13 mouse cellular contexts compared by ENCODE assay signal in the genomic region with DNA sequence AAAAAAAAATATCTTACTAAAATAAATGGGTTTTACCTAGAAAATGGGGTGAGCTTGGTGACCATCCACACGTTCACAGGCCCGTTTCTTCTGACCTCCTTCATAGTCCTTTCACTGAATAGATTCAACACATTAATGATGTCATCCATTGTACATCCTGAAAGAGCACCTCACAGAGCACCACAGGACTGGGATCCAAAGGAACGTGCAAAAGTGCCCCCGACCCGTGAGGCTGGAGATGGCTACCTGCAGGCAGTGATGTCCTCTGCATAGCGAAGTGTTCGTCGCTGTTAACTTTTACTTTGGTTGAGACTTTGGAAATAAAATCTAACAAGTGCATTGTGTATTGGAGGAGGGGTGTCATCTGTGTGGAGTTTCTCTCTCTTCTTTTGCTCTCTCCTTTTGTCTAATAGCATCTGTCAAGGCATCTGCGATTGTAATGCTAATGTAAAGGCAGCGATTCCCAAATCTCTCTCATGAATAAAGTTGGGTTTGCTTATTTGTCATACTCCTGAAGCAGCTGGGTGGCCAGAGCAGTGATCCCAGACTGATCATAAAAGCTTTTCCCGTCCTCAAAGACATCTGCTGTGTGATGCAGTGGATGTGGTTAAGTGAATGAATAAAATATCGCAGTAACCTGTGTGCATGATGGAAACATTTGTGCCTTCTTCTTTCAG.
DNase-seq lines count a peak whose midpoint lies in the region; ATAC-seq and TF ChIP-seq lines count a peak whose summit lies in the region.
"Had no signal": no experiment of that assay in that cellular context is flagged by ENCODE, and none has a peak within 500 bp of the region (broad histone marks: within the 10 kb centered on the region; RNA-seq: fewer than 3 reads in every experiment).

No protein-coding gene starts in this region.

- H3K4me1 ChIP-seq in forebrain, embryonic 13.5 days, result peaks cover 18% of the 10 kb centered on the region
- 0 out of 2 replicates have a peak, but pooled peaks cover 5% of the 10 kb centered on the region for H3K4me1 ChIP-seq in forebrain, postnatal 0 days (ENCODE audit: insufficient read depth)
- peaks cover 36% of the 10 kb centered on the region for H3K4me1 ChIP-seq in midbrain, embryonic 10.5 days
- H3K4me1 ChIP-seq in neural tube, embryonic 12.5 days, result peaks cover 22% of the 10 kb centered on the region; the same call in 1 of the 2 replicates
- H3K4me1 ChIP-seq: liver, embryonic 13.5 days had no signal

- 47% methylated on average over 12 of the region's 12 CpGs for WGBS in forebrain, embryonic 13.5 days
- 45% methylated on average over 12 of the region's 12 CpGs for WGBS in forebrain, postnatal 0 days
- WGBS in midbrain, embryonic 10.5 days, result 69% methylated on average over 12 of the region's 12 CpGs
- 47% methylated on average over 12 of the region's 12 CpGs for WGBS in neural tube, embryonic 12.5 days

- H3K4me3 ChIP-seq in forebrain, embryonic 13.5 days, result no peak overlapping the region
- no peak overlapping the region for H3K4me3 ChIP-seq in forebrain, postnatal 0 days (ENCODE audit: low read depth, low read length)
- no peak overlapping the region for H3K4me3 ChIP-seq in midbrain, embryonic 10.5 days
- no peak overlapping the region for H3K4me3 ChIP-seq in neural tube, embryonic 12.5 days
- H3K4me3 ChIP-seq: erythroblast, embryonic 14.5 days; layer of hippocampus, adult 2 months; liver, embryonic 13.5 days had no signal

- H3K27me3 ChIP-seq in forebrain, embryonic 13.5 days, result no peaks in the 10 kb centered on the region
- H3K27me3 ChIP-seq in forebrain, postnatal 0 days (ENCODE audit: insufficient read depth, low read length), result no peaks in the 10 kb centered on the region
- H3K27me3 ChIP-seq in midbrain, embryonic 10.5 days (ENCODE audit: low read depth, poor library complexity, severe bottlenecking), result no peaks in the 10 kb centered on the region
- H3K27me3 ChIP-seq in neural tube, embryonic 12.5 days (replicated peaks), result no peaks in the 10 kb centered on the region
- H3K27me3 ChIP-seq: liver, embryonic 13.5 days had no signal

- TF ChIP-seq CTCF in forebrain, postnatal 0 days (IDR thresholded peaks at IDR 0.05; ENCODE audit: low read depth), result no peak

- no peaks in the 10 kb centered on the region for H3K9me3 ChIP-seq in forebrain, embryonic 13.5 days (replicated peaks)
- H3K9me3 ChIP-seq in forebrain, postnatal 0 days (ENCODE audit: low read length), result no peaks in the 10 kb centered on the region
- no peaks in the 10 kb centered on the region for H3K9me3 ChIP-seq in midbrain, embryonic 10.5 days (replicated peaks)
- H3K9me3 ChIP-seq in neural tube, embryonic 12.5 days, result no peaks in the 10 kb centered on the region
- H3K9me3 ChIP-seq: liver, embryonic 13.5 days had no signal

- H3K36me3 ChIP-seq in forebrain, embryonic 13.5 days (ENCODE audit: poor library complexity, severe bottlenecking), result peaks cover 32% of the 10 kb centered on the region
- H3K36me3 ChIP-seq in forebrain, postnatal 0 days (ENCODE audit: insufficient read depth), result peaks cover 39% of the 10 kb centered on the region
- H3K36me3 ChIP-seq in midbrain, embryonic 10.5 days, result peaks cover 38% of the 10 kb centered on the region
- peaks cover 32% of the 10 kb centered on the region for H3K36me3 ChIP-seq in neural tube, embryonic 12.5 days

- DNase-seq in forebrain, postnatal 0 days, result no peak
- DNase-seq in midbrain, embryonic 10.5 days (ENCODE audit: low spot score), result peak; percentile 33
- DNase-seq in urinary bladder, postnatal 4 days (ENCODE audit: low spot score in 2 of 2), result no peak
- DNase-seq in heart, postnatal 25 days (ENCODE audit: low spot score), result no peak
- DNase-seq: gastrocnemius, postnatal 10 days; liver, embryonic 13.5 days had no signal

- intact Hi-C loops in heart, postnatal 25 days (cut with DNase I), result no loop called here

- peak overlapping the region; percentile 55 for H3K27ac ChIP-seq in forebrain, embryonic 13.5 days
- H3K27ac ChIP-seq in forebrain, postnatal 0 days (ENCODE audit: low read depth, low read length), result no peak overlapping the region
- peak overlapping the region; percentile 82 for H3K27ac ChIP-seq in midbrain, embryonic 10.5 days (replicated peaks)
- no peak overlapping the region for H3K27ac ChIP-seq in neural tube, embryonic 12.5 days
- H3K27ac ChIP-seq: liver, embryonic 13.5 days had no signal

- no peak overlapping the region for H3K9ac ChIP-seq in forebrain, embryonic 13.5 days
- H3K9ac ChIP-seq in forebrain, postnatal 0 days, result no peak overlapping the region
- H3K9ac ChIP-seq in neural tube, embryonic 12.5 days, result no peak overlapping the region
- H3K9ac ChIP-seq: liver, embryonic 13.5 days had no signal

- ATAC-seq in forebrain, embryonic 13.5 days, result peak; percentile 62; the same call in 1 of the 2 replicates
- peak; percentile 26 for ATAC-seq in forebrain, postnatal 0 days
- ATAC-seq in neural tube, embryonic 12.5 days (ENCODE audit: low FRiP score, low read depth), result peak; percentile 62
- ATAC-seq in monocyte, adult 5-6 weeks (replicated peaks; ENCODE audit: insufficient number of reproducible peaks, low FRiP score, low TSS enrichment, poor library complexity, severe bottlenecking), result no peak
- ATAC-seq: lung, postnatal 0 days had no signal

- H3K4me2 ChIP-seq in forebrain, embryonic 13.5 days, result no peak overlapping the region; the same call in 1 of the 2 replicates
- H3K4me2 ChIP-seq in forebrain, postnatal 0 days (ENCODE audit: low read depth), result no peak overlapping the region
- H3K4me2 ChIP-seq in neural tube, embryonic 12.5 days (replicated peaks), result no peak overlapping the region
- H3K4me2 ChIP-seq: heart, embryonic 11.5 days; liver, embryonic 13.5 days had no signal

Comparison
In these comparisons a context has a peak if more than half of its experiments do, and no peak if none do; other contexts are left out.
1. H3K27ac ChIP-seq: peak in forebrain, embryonic 13.5 days (single experiment) and midbrain, embryonic 10.5 days (single experiment); none in forebrain, postnatal 0 days (single experiment) and neural tube, embryonic 12.5 days (single experiment).